Mouse (Mus musculus) inflammation-experienced regulatory T-cells, adult 16 weeks (primary cell): Measurements from ENCODE around the gene Mucl2. TPM values are rescaled to one million over a fixed set of nuclear protein-coding genes. Genes with fewer than 3 reads are reported as not detected.

Experiments used
- polyA plus RNA-seq: library from polyadenylated mRNA; unstranded; fragments of 100-300 nt; shearing (Covaris generic); gene quantifications from one replicate; pipeline ENCODE4 v1.2.1, GENCODE M21; 2017

The Mucl2 gene
- polyA plus RNA-seq, result not detected

DNA sequence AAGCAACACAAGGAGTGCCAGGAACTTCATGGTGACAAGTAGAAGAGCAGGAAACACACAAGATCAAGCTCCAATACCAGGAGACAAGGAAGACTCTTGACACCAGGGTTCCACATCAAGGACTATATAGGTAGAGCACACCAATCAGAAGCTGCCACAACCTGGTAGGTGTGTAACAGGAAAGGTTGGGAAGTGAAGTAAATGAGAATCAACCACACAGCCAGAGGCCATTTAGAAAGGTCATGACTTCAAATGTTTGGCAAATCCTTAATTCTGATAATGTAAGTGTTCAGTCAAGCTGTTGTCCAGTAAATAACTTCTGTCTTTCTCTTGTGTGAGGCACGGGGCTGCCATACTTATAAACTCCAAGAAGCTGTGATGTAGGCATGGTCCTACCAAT lies at the start of gene Mucl2:
Gene Mucl2 (minus strand): TSS at position 101 of the 400 bp plus-strand sequence.

Other genes with a start within 250 kb of the Mucl2 start
- not detected for gene Mucl1, start 143.8 kb downstream of the Mucl2 start, polyA plus RNA-seq